Mouse (Mus musculus) NIH3T3 (cell line): ENCODE data around the gene Exosc1.

Source experiments
- DNase-seq: peaks from one replicate; pipeline ENCODE4 v3.0.0-alpha.2; 2012; ENCODE audit warnings: low read depth

Exosc1 gene

DNA sequence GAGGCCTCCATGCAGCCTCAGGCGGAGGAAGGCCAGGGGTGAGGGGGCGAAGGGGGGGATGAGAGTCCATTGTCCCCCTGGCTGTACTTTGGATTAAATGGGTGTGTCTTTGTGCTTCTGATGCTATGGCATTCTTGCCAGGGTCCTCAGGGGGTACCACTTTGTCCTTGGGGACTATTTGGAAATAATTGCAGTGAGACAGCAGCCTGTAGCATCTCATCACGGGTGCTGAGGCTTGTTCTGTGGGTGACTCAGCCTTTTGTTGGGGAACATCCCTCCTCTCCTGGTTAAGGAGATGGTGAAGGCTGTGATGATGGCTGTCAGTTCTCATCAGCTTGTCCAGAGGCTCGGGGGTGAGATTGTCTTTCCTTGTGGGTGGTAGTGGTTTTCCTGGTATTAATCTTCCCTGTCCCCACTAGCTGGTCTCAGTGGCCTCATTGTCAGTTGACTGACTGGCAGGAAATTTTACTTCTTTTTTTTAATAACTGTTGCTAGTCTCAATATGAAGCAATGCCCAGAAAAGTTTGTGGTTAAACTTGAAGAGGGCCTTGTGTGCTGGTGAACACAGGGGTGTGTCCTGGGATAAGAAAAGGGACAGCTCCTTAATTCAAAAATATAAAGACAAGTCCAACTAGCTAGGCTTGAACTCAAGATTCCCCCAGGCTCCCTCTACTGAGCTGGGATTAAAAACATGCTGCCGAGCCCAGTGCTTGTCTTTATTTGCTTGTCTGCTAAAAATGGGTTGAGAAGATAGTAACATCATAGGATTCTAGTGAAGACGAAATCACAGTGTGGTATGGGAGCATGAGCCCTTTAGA, 19.2 kb downstream of the Exosc1 start:
- peak; percentile 39 for DNase-seq

DNA sequence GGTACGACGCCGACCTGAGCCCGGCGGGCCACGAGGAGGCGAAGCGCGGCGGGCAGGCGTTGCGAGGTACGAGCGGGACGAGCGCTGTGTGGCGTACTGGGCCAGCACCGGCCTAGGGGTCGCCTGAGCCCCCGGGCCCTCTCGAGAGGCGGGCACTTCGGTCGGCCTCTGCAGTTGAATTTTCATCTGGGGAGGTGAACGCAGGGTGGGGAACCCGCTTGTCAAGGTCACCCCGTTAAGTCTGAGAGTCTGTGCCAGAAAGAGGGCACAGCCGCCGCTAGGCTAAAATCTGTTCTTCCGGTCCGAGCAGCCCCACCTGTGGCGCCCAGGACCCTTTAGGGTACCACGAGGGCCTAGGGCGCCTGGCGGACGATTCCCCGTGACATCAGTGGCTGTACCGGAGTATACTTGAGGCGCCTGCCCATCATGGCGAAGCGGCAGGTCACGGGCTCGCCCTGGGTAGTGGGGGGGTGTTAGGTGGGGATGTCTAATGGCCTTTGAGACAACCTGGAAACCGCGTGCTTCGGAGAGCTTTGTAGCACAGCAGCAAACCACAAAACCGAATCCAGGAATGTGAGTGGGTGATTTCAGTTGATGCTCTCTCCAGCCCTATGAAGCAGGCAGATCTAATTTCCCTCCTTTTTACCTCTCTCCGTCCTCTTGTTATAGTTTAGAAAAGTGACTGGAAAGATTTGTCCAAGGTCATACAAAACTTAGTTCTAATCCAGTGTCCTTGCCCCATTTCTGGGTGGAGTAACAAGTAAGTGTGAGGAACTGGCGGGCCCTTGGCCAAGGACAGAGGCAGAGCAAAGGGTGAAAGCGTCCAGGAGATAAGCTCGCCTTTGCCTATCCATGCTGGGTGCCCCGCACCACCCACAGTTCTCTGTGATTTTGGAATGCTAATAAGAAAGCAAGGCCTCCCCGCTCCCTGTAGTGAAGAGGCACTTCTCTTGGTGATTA, 20.8 kb downstream of the Exosc1 start:
- peak; percentile 41 for DNase-seq

- DNase-seq, result peak; percentile 100
These were observed 21.8 kb downstream of the Exosc1 start, which contains the start of gene Pgam1 for GRCm38 (mm10) chr19:41911178-41912073. Gene Pgam1, plus strand, starts transcription at chr19:41911923.

DNA sequence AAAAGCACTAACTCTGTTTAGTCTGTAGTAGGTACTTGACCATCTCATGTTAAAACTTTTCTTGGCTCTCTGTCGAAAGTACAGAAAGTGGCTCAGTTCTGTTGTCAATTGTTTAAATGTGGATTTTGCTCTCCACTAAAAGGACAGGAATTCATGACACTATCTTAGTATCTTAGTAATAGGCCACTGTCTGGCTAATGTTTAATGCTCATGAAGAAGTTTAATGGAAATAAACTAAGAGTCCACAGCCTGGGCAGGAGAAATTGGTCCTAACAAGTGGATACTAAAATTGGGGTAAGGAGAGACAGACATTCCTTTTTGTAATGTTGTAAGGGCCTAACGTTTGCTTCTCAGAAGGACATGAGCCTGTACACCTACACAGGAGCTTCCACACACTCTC, 22.8 kb downstream of the Exosc1 start:
- DNase-seq, result no peak

GRCm38 (mm10) chr19:41908736-41909135, 24.5 kb downstream of the Exosc1 start:
- DNase-seq, result no peak

DNA sequence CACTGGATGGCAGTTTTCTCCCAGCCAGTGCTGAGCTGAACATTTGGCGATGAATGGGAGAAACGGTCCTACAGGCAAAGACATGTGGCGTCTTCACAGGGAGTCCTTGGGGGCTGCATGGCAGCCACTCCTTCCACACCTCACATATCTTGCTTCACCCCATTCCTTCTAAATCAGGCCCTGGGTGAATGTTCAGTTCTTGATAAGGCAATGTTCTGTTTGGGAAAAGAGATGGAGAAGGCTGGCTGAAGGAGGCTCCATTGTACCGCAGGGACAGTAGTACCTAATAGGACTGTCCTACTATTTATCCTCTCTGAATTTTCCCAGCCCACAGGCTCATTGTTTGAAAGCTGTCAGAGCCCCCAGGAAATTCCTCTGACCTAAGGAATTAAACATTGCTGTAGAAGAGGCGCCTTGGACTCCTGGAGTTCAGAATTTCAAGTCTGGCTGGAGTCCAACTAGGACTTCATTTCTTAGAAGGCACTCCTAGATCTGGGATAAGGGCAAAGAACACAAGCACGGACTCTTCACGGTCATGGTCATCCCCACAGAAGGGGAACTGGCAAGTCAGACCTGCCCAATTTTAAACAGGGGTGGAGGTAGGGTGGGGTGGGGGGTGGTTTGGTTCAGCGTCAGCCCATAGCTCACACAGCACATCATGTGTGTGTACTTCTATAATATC, 26.0 kb downstream of the Exosc1 start:
- DNase-seq, result no peak

DNA sequence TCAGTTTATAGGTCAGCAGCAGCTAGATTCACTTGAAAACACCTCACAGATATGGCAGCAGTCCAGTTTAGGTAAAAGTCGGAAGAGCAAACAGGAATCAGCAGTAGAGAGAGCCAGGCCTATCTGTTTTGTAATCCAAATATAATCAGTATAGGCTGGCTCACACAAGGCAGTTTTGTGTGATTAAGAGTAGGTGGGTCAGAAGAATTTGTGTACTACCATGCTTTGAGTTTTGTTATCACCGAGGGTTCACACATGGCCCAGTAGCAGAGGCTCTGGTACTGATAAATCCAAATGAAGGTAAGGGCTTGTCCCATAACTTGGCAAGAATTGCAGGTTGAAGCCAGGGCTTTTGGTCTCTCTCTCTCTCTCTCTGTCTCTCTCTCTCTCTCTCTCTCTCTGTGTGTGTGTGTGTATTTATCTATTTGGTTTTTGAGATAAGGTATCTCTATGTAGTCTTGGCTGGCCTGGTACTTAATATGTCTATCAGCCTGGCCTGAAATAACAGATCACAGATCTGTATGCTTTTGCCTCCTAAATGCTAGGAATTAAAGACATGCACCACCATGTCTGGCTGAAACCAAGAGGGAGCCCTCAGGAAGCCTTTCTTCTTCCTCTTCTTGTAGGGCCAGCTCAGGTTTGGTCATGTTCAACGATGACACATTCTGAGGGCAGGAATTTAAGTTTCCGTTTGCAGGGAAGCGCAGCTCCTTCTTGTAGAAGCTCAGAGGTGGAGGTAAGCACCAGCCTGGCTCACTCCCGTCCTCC, 26.7 kb downstream of the Exosc1 start:
- DNase-seq, result no peak

DNA sequence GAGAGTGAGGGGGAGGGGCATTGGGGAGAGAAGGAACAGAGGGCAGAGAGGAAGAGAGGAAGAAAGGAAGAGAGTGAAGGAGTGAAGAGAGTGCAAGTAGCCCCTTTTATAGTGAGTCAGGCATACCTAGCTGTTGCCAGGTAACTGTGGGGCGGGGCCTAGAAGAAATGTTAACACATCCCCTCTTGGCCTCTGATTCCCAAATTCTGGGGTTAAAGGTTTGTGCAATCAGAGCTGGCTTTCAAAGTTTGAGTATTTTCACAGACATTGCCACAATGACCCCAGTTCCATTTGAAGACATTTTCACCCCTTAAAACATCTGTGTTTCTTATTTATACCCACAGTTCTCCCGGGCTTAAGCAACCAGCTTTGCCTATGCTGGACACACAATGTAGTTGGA, 28.0 kb downstream of the Exosc1 start:
- no peak for DNase-seq

DNA sequence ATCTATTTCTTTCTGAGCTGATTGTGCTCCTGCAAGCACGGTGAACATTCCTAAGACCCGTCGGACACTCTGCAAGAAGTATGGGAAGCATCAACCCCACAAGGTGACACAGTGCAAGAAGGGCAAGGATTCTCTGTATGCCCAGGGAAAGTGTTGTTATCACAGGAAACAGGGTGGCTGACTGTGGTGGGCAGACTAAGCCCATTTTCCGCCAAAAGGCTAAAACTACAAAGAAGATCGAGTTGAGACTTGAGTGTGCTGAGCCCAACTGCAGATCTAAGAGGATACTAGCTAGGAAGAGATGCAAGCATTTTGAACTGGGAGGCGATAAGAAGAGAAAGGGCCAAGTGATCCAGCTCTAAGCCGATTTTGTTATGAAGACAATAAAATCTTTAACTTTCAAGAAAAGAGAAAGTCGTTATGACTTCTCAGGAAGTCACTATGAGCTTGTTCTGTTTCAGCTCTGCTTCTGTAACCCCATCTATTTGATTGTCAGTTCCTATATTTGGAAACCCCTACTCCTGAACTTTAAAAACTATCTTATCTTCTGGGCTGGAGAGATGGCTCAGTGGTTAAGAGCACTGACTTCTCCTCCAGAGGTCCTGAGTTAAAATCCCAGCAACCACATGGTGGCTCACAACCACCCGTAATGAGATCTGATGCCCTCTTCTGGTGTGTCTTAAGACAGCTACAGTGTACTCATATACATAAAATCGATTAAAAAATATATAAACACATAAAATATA, 30.2 kb downstream of the Exosc1 start:
- DNase-seq, result no peak

GRCm38 (mm10) chr19:41901696-41902095, 31.5 kb downstream of the Exosc1 start:
- peak; percentile 36 for DNase-seq

DNA sequence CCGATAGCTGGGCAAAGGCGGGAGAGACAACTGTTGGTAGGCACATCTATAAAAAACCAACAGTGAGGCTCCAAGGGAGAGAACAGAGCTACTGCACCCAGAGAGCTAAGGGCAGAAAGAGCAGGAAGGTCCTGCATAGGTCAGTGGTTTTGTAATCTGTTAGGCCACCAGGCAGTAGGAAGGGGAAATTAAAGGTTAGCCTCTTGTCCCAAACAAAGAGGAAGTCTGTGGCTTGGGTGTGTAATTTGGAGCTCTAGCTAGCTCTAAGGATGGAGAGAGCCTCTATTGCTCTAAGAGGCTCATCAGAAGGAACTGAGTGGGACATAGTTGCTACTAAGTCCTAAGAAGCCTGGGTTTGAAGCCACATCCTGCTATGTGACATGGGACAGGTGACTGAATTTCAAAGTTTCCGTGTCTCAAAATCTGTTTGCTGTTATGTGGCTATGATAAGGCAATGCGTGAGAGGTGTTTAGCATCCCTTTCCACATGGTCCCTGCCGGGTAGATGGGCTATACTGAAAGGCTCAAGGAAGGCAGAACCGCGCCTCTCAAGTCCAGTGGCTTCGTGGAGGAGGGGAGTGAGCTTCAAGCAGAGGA, 32.6 kb downstream of the Exosc1 start:
- no peak for DNase-seq

DNA sequence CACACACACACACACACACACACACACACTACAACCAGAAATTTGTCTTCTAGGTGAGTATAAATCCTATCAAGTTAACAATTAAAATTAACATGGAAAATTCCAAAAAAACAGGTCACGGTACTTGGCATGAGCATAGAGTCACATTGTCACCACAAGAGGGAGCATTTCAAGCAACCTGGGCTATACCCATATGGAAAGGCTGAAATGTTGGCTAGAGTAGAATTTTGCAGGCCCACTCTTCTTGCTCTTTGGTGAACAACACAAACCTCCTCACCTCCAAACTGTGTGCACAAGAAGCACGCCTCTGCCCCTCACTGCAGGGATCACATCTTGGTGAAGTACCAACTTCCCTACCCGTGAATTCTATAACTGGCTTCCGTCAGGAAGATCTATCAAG, 34.4 kb downstream of the Exosc1 start:
- peak; percentile 82 for DNase-seq

DNA sequence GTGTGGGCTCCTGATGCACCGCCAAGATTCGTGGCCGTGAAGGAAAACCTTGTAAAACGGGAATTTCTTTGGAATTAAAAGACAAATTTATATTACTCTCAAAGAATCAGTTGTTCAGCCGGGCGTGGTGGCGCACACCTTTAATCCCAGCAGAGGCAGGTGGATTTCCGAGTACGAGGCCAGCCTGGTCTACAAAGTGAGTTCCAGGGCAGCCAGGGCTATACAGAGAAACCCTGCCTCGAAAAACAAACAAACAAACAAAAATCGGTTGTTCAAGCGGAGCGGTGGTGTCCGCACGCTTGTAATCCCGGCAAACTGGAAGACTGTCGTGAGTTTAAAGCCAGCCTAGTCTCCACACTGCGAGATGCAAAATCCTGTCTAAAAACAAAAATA, 36.9 kb downstream of the Exosc1 start:
- DNase-seq, result no peak

GRCm38 (mm10) chr19:41895460-41896318, 37.5 kb downstream of the Exosc1 start, which contains the start of gene Rrp12:
Gene Rrp12, minus strand, starts transcription at chr19:41896173.
- peak; percentile 93 for DNase-seq

DNA sequence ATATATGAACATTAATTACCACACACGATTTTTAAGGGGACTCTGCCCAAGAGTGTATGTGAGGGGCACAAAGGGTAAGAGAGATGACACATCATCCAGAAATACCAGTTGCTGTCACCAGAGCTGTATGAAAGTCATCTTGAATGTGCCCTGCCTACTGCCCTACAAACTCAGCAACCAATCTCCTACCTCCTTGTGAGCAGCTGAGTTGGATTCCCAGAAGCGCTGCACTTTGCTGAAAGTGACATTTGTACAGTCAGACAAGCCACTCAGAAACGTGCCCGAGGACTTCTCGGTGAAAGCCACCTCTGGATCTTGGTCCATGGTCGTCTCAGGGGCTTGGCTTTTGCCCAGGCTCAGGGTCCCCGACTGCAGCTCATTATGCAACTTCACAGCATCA, 38.3 kb downstream of the Exosc1 start:
- no peak for DNase-seq

GRCm38 (mm10) chr19:41888191-41888590, 45.0 kb downstream of the Exosc1 start:
- DNase-seq, result no peak

GRCm38 (mm10) chr19:41883882-41884281, 49.3 kb downstream of the Exosc1 start:
- no peak for DNase-seq

DNA sequence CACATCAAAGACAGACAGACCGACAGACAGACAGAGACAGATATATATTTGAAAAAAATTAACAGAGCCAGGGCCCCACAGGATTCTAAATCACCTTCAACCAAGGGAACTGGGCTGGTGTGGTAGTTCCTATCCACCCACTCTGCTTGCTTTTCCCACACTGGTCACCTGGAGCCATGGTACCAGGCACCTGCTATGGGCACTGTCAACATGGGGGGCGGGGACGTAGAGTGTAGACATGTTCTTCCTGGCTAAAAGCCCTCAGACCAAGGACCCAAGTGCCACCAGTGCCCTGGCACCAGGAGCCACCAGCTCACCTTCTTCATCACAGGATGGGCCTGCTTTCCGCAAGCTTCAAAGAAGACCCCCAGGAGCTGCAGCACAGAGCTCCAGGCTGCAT, 51.4 kb downstream of the Exosc1 start:
- no peak for DNase-seq
